Mouse (Mus musculus) megakaryocyte-erythroid progenitor cell, adult 5-6 weeks (primary cell): ENCODE results near the gene Glrx3. TPM values are rescaled to one million over a fixed set of nuclear protein-coding genes. Genes with fewer than 3 reads are reported as not detected.
"Not testable (repeated sequence)": the region's sequence is repeated elsewhere in the genome, so short reads cannot be mapped to it uniquely, and the experiment has no call there.

Experiments
- ATAC-seq: replicated peaks from 2 replicates; pipeline ENCODE4 v1.8.0; 2016; ENCODE audit warnings: mild to moderate bottlenecking, inconsistent platforms; ENCODE audit not compliant: severe bottlenecking, poor library complexity, low FRiP score, low TSS enrichment
- total RNA-seq, 2 experiments: library from RNA; stranded (forward) in 1 of 2; stranded (reverse) in 1 of 2; fragments of 200-1000, 215-1000 nt in 1 of 2; fragments of >200 nt in 1 of 2; fragmentation: Nextera tagmentation in 1 of 2; gene quantifications; 2 replicates each; pipeline ENCODE4 v1.2.3; 2014 to 2017

The Glrx3 gene
- total RNA-seq (2014; fragmentation: Nextera tagmentation) (139 and 143 TPM in 2 replicates), total RNA-seq (2017) (194 and 229 TPM in 2 replicates)

DNA sequence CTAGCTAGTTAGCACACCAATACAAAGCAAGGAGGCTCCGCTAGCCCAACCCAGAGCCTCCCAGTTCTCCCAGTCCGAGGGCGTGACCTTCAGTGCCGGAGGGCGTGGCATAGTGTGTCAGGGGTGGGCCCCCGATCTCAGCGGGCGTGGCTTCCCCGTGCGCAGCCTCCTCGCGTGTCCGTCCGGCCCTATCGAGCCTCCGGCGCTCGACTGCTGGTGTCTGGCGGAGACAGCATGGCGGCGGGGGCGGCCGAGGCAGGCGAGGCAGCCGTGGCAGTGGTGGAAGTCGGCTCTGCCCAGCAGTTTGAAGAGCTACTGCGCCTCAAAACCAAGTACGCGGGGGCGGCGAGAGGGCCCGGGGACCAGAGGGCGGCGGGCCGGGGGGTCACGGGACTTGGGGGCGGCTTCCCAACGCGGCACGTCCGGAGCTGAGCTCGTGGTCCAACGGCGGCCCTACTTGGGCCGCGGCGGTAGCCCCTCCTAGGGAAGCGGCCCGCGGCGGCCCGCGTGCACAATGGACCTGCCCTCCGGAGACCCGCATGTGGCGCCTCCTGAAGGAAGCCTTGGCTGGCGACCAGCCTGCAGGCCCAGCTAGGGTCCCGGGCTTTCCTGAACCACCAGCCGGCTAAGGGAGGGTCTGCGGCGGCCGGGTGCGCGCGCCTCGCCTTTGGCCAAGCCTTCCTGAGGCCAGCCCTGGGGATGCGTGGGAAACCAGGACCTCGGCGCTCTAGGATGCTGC lies at the start of gene Glrx3:
Gene Glrx3 (plus strand): TSS at position 175 of the 739 bp plus-strand sequence.
- peak; percentile 99 for ATAC-seq

- ATAC-seq, result no peak
Observed at GRCm38 (mm10) chr7:137387863-137388262, 49.6 kb upstream of the Glrx3 start.

- no peak for ATAC-seq
Observed at GRCm38 (mm10) chr7:137395421-137395820, 42.0 kb upstream of the Glrx3 start.

- no peak for ATAC-seq
Observed at GRCm38 (mm10) chr7:137397361-137397910, 40.0 kb upstream of the Glrx3 start.

DNA sequence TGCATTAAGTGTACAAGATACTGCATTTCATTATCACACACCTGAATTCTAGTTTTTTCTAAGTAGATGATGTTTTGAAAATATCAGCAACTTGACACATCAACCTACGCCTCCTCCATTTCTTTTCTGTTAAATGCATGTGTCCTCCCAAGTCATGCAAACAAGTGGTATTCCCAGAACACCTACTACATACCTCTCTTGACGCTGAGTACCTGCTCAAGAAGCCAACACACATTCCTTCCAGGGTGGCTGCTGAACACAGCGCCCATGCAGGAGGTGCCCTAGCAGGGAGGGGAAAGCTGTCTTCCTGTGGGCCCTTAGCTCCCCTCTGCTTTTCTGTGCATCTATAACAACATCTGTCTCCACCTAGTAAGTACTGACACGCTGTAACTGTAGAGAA lies 38.4 kb upstream of the Glrx3 start:
- ATAC-seq, result no peak

- ATAC-seq, result no peak
Observed at GRCm38 (mm10) chr7:137404146-137404545, 33.3 kb upstream of the Glrx3 start.

- ATAC-seq, result no peak
Observed at GRCm38 (mm10) chr7:137407428-137408058, 29.9 kb upstream of the Glrx3 start.

DNA sequence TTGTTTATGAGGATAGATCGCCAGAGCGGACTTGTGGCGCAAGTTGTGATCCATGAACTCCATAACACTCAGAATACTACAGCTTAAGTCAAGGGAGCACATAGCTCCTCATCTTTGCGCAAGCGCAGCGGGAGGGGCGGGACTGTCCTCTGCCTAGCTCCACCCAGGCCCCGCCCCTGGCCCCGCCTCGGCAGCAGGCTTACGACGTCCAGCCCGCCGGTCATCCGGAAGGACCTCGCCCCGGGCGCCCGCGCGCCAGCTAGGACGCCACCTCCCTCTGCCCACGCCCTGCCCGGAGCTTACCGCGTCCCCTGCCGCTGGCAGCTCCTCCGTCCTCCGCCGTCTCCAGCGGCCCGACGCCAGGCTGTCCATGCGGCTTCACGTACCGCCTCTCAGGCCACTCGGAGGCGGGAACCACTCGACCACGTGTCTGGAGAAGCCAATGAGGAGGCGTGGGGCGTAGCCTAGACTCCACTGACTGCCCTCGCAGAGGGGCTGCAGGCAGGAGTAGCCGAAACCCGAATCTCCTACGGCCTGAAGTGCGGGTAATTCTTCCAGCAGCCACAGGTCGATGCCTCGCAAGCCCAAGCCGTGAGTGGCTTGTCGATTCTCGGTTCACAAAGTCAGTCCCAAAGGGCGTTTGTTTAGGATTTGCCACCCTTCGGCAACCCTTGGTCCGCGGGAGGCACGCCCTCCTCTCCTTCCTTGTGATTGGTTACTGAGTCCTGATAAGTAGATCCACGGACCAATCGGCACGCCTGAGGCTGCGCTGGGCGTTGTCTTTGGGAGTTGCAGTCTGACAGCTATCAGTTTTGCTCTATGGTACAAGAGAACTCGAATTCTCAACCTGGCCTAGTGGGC lies 26.8 kb upstream of the Glrx3 start, which contains the start of gene 9430038I01Rik:
Gene 9430038I01Rik (minus strand): TSS at position 426 of the 861 bp plus-strand sequence.
- peak; percentile 97 for ATAC-seq

- no peak for ATAC-seq
Observed at GRCm38 (mm10) chr7:137414710-137415109, 22.7 kb upstream of the Glrx3 start.

GRCm38 (mm10) chr7:137420550-137420949 lies 16.9 kb upstream of the Glrx3 start:
- ATAC-seq, result no peak

DNA sequence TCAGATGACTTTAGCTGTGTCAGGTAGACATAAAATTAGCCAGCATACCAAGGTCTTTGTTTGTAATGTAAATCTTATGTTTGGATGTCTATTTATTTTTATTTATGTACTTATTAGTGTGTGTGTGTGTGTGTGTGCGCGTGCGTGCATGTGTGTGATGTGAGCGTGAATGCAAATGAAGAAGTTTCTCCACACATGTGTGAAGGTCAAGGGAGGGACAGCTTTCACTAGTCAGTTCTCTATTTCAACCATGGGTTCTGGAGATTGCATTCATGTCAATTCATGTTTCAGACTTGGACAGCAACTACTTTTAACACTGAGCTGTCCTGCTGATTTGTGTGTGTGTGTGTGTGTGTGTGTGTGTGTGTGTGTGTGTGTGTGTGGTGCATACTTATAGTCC lies 16.2 kb upstream of the Glrx3 start:
- no peak for ATAC-seq

- no peak for ATAC-seq
Observed at GRCm38 (mm10) chr7:137426693-137427092, 10.7 kb upstream of the Glrx3 start.

GRCm38 (mm10) chr7:137431769-137432603 lies 5.4 kb upstream of the Glrx3 start:
- no peak for ATAC-seq

DNA sequence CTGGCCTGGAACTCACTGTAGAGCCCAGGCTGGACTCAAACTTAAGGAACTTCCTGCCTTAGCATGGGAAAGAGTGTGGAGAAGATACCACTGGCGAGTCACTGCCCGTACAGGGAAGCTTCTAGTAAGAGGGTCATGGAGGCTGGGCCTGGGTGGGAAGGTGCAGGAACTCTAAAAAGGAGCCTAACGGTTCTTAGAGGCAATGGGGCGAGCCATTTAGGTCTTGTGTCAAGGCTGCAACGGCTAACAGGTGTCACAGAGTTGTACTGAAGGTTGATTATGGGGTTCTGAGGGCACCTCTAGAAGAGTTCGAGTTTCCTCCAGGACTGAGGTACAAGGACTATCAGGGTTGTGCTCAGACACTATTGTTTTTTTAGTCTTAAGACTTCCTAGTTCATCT lies 513 bp upstream of the Glrx3 start:
- no peak for ATAC-seq

GRCm38 (mm10) chr7:137438179-137438550 lies 751 bp downstream of the Glrx3 start:
- ATAC-seq, result peak; percentile 29

DNA sequence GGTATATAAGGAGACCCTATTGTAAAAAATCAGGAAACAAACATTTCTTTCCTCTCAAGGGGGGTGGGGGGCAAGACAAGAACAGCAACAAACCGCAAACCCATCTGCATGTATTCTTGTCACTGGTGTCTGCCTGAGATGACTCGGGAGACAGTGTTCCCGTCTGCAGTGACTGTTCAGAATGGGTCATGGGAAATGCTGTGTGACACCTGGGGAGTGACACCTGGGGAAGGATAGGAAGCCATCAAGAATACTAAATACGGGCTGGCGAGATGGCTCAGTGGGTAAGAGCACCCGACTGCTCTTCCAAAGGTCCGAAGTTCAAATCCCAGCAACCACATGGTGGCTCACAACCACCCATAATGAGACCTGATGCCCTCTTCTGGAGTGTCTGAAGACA lies 1.5 kb downstream of the Glrx3 start:
- not testable (repeated sequence) for ATAC-seq

DNA sequence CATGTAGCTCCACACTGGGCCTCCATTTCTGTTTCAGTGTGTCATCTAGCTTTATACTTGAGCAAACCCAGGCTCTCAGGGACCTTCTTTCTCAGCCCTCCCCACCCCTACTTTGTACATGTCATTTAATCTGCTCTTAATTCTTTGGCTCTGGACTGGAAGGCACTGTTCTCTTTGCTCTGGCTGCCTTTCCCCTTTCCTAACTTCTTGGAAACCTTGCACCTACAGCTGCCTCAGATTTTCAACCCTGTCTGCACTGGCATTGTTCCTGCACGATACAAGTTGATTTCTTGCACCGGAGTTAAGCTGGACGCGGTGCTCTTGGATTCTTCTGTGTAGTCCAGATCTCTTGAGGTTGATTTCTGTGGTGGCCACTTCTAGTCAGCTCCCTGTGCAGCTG lies 5.5 kb downstream of the Glrx3 start:
- no peak for ATAC-seq

DNA sequence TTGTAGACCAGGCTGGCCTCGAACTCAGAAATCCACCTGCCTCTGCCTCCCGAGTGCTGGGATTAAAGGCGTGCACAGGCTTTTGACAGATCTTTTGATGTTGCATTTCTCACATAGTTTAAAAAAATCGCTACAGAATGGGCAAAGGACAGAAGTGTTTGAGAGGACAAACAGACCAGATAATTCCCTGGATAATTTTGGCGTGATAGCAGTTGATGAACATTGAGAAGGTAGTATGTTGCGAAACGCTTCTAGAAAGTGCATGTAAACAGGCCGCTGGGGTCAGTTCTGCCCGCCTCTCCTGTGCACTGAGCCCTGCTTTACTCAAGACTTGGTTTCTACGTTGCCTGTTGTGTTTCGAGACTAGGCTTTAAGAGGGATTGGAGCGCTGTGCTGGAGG lies 7.9 kb downstream of the Glrx3 start:
- no peak for ATAC-seq

- ATAC-seq, result no peak
Observed at GRCm38 (mm10) chr7:137461396-137461795, 24.0 kb downstream of the Glrx3 start.
